Mouse (Mus musculus) frontal cortex, postnatal 36 days (tissue): ENCODE data around the gene Fam187a.
A peak's percentile ranks its signal among the peaks of the same experiment; 100 is the strongest.

Experiments used
- DNase-seq, 2 experiments: peaks; one replicate each; pipeline ENCODE4 v3.0.0; 2022; ENCODE audit warnings: low spot score in 2 of 2

The Fam187a gene

GRCm38 (mm10) chr11:102894716-102895115 is 9.7 kb downstream of the Fam187a start:
- DNase-seq, result no peak

- no peak for DNase-seq
Measured at GRCm38 (mm10) chr11:102895779-102896178, 10.8 kb downstream of the Fam187a start.

- no peak for DNase-seq
Measured at GRCm38 (mm10) chr11:102896641-102897040, 11.7 kb downstream of the Fam187a start.

GRCm38 (mm10) chr11:102898408-102898807 is 13.4 kb downstream of the Fam187a start:
- peak in 1 of 2 experiments; percentile 31 for DNase-seq

- DNase-seq, result peak; percentile 81 to 84
Measured at GRCm38 (mm10) chr11:102900763-102901162, 15.8 kb downstream of the Fam187a start, which contains the start of gene Gfap. Gene Gfap, minus strand, starts transcription at chr11:102900912.

- no peak for DNase-seq
Measured at GRCm38 (mm10) chr11:102901199-102901598, 16.2 kb downstream of the Fam187a start.

- no peak for DNase-seq
Measured at GRCm38 (mm10) chr11:102902107-102902506, 17.1 kb downstream of the Fam187a start.

- no peak for DNase-seq
Measured at GRCm38 (mm10) chr11:102903654-102904053, 18.7 kb downstream of the Fam187a start.

DNA sequence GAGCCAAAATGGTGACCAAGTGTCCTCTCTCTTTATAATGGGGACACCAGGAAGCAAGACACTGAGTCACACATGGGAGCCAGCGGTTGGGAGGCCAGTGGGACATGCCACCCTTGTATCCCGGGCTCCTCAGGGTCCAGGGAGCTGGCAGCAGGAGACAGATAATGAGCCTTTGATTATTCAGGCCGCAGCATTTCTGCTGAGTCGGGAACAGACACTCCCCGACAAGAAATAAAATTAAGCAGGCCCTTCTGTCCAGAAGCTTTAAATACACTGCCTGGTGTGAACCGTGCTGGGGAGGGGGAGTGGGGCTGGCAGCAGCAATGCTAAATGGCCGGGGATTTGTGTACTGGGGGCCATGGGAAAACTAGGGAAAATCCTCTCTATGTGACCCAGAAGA is 26.4 kb downstream of the Fam187a start:
- DNase-seq, result no peak

DNA sequence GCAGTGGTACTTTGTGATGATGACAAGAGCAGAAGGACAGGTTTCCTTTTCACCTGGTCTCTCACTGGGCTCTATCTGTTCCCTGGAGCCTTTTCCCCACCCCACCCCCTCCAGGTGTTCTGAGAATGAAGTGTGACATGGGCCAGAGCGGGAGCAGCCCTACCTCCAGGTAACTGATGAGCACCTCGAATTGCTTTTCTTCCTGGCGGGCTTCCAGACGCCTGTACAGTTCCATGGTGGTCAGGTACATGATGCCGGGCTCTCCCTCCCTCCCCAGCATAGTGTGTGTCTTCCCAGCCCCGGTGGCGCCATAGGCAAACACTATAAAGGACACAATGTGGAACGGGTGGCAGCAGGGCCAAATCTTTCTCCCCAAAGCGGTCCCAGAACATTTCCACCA is 30.4 kb downstream of the Fam187a start:
- no peak for DNase-seq

DNA sequence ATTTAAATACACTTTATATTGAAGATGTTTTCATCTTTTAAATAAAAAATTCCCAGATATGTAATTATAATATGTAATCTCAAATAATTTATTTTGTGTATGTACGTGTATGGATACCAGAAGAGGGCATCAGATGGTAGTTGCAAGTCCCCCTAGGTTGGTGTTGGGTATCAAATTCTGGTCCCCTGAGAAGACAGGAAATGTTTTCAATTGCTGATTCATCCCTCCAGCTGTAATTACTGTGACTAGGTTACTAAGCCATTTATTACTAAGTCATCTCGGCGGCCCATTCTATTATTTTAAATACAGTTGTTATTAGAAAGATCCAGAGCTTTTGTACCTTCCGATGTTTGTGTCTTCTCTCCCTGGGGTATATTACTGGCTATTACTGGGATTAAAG is 33.1 kb downstream of the Fam187a start:
- DNase-seq, result no peak

DNA sequence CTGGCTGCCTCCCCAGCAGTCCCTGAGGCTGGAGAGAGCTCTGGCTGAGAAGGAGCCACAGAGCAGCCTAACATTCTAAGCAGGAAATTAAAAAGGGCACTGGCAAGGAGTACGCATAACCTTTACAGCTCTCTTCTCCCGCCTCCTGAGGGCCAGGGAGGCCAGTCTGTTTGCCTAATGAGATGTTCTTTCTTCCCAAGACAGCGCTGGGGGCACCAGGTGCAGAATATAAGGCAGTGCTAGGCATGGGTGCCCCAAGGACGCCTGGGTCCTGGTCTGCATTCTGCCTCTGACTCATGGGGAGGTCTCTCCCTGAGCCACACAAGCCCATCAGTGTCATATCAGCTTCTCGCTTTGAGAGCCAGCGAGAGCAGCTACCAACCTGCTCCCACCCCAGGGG is 36.5 kb downstream of the Fam187a start:
- DNase-seq, result no peak

- DNase-seq, result peak; percentile 88 to 94
Measured at GRCm38 (mm10) chr11:102924557-102925350, 39.8 kb downstream of the Fam187a start, which contains the start of gene Kif18b. Gene Kif18b, minus strand, starts transcription at chr11:102925124.

DNA sequence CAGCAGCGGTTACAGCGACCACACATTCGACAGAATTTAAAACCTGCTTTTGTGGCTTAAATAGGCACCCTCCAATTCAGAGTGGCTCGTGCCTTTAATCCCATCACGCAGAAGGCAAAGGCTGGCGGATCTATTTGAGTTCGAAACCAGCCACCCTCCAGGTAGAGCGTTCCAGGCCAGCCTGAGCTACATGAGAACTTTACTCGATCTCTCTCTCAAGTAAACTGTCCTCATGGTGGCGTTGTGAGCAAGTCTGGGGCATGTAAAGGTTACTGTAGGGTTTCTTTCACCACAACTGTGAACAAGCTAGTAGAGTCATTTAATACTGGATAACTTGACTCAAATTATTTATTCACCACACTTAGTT is 40.4 kb downstream of the Fam187a start:
- DNase-seq, result no peak

DNA sequence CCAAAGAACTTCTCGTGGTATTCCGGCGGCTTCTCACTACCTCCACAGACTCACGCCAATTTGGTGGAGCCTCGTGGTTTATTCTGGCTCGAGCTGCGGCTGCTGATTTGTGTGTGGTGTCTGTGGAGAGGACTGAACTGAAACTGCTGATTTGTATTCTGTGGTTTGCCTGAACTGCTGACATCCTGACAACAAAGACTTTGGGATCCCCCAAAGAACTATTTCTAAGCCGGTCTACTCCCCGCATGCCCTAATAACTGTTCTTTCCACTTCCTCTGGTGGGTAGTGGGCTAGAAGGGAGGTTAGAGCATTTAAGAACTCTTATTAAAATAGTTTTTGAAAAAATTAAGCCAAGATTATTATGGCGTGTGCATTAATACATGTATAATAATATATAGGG is 45.7 kb downstream of the Fam187a start:
- no peak for DNase-seq

DNA sequence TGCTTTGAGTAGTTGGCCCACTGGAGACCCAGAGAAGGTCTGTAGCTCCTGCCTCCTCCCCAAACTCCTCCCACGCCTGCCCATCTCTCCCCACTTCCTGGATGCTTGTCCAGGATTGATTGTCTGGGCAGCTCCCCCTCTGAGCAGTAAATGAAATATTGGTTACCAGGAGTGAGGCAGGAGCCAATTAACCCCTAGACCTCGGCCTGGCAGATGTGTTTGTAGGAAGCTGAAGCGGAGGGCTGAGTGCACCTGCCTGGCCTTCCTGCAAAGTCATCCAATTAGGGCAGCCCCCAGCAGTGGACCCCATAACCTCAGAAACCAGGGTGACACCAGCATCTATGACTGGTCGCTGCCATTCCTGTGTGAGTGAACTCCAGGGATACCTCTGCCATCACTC is 51.3 kb downstream of the Fam187a start:
- no peak for DNase-seq
